Mouse (Mus musculus): Measurements from ENCODE around the gene Ank.

Gene Ank

GRCm38 (mm10) chr15:27577915-27578780, 111.7 kb downstream of the Ank start:
- DNase-seq = no peak

GRCm38 (mm10) chr15:27578918-27579317, 112.4 kb downstream of the Ank start:
- DNase-seq = no peak

GRCm38 (mm10) chr15:27579853-27580252, 113.4 kb downstream of the Ank start:
- DNase-seq = no peak

- no peak for DNase-seq
These were observed 114.3 kb downstream of the Ank start for GRCm38 (mm10) chr15:27580771-27581170.

- DNase-seq = no peak
These were observed 115.2 kb downstream of the Ank start for GRCm38 (mm10) chr15:27581640-27582039.

- DNase-seq = peak; percentile 27 to 46
These were observed 116.0 kb downstream of the Ank start for GRCm38 (mm10) chr15:27582428-27582827.

- peak; percentile 71 to 79 for DNase-seq
These were observed 116.6 kb downstream of the Ank start for GRCm38 (mm10) chr15:27583042-27583441.

GRCm38 (mm10) chr15:27583620-27584019, 117.1 kb downstream of the Ank start:
- DNase-seq = no peak

GRCm38 (mm10) chr15:27585466-27586092, 119.1 kb downstream of the Ank start:
- no peak for DNase-seq

- DNase-seq = no peak
These were observed 119.6 kb downstream of the Ank start for GRCm38 (mm10) chr15:27586093-27586480.

GRCm38 (mm10) chr15:27588087-27588826, 121.8 kb downstream of the Ank start:
- DNase-seq = no peak

- no peak for DNase-seq
These were observed 124.3 kb downstream of the Ank start for GRCm38 (mm10) chr15:27590812-27591211.

GRCm38 (mm10) chr15:27592620-27593320, 126.3 kb downstream of the Ank start:
- DNase-seq = no peak

GRCm38 (mm10) chr15:27593717-27594116, 127.2 kb downstream of the Ank start:
- DNase-seq = peak; percentile 49 to 54

- DNase-seq = no peak
These were observed 128.5 kb downstream of the Ank start for GRCm38 (mm10) chr15:27594973-27595372.

- no peak for DNase-seq
These were observed 129.1 kb downstream of the Ank start for GRCm38 (mm10) chr15:27595560-27595959.

GRCm38 (mm10) chr15:27596463-27597140, 130.1 kb downstream of the Ank start:
- DNase-seq = no peak

GRCm38 (mm10) chr15:27597516-27597915, 131.0 kb downstream of the Ank start:
- DNase-seq = no peak

- DNase-seq = no peak
These were observed 132.4 kb downstream of the Ank start for GRCm38 (mm10) chr15:27598786-27599385.

GRCm38 (mm10) chr15:27600524-27600923, 134.0 kb downstream of the Ank start:
- no peak for DNase-seq

- no peak for DNase-seq
These were observed 138.1 kb downstream of the Ank start for GRCm38 (mm10) chr15:27604558-27604957.

- DNase-seq = no peak
These were observed 138.8 kb downstream of the Ank start for GRCm38 (mm10) chr15:27605252-27605651.

All from kidney, postnatal 4 days (tissue).